Mouse (Mus musculus): Measurements from ENCODE around the gene Ctrl. TPM values are rescaled to one million over a fixed set of nuclear protein-coding genes. Genes with fewer than 3 reads are reported as not detected.

The Ctrl gene
- polyA plus RNA-seq, 1 experiment from 2014 or later = 0.84 TPM

DNA sequence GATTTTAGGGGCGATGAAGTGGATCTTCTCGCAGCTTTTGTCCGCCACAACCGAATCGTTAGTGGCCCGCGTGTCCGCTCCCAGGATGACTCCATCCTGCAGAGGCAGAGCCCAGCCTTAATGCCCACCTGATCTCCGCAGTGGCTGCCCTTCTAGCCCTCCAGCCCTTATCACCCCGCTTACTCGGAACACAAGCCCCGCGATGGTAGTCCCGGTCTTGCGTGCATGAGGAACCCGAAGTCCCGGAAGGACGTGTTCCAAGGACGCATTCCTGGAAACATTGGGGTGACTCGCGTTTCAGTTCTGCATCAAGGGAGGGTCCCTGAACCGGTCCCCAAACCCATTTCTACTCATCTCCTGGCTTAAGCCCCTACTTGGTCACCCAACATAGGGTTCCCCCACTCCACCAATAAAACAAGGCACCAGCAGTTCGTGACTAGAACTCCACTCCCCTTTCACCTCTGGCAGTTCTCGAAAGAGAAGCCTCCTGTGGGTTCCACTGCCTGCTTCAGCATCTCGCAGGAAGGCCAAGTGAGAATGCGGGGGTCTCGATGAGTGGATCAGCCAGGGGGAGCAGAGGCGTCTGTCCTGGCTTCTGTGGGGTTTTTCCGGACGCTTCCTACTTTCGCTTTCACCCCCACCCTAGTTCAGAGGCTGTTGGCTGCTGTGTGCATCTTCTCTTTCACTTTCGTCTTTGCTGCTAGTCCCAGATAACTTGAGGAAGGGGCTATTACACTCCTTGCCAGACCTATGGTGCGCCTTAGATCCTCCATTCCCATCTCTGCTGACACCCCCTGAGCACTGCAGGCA, 4.0 kb upstream of the Ctrl start:
- H3K27me3 ChIP-seq = no peaks in the 10 kb centered on the region
- peak overlapping the region; percentile 85 for H3K4me2 ChIP-seq
- peaks cover 13% of the 10 kb centered on the region for H3K4me1 ChIP-seq (replicated peaks)
- peaks cover 13% of the 10 kb centered on the region; the same call in 1 of the 2 replicates for H3K36me3 ChIP-seq
- peak overlapping the region; percentile 70 for H3K9ac ChIP-seq
- no peaks in the 10 kb centered on the region for H3K9me3 ChIP-seq (replicated peaks)
- ATAC-seq (replicated peaks; ENCODE audit: insufficient number of reproducible peaks, insufficient read depth, low FRiP score, low read depth) = peak; percentile 15; the same call in 1 of the 2 replicates
- H3K4me3 ChIP-seq = peak overlapping the region; percentile 68
- WGBS = under 1% methylated on average over 33 of the region's 33 CpGs
- peak overlapping the region; percentile 89 for H3K27ac ChIP-seq

DNA sequence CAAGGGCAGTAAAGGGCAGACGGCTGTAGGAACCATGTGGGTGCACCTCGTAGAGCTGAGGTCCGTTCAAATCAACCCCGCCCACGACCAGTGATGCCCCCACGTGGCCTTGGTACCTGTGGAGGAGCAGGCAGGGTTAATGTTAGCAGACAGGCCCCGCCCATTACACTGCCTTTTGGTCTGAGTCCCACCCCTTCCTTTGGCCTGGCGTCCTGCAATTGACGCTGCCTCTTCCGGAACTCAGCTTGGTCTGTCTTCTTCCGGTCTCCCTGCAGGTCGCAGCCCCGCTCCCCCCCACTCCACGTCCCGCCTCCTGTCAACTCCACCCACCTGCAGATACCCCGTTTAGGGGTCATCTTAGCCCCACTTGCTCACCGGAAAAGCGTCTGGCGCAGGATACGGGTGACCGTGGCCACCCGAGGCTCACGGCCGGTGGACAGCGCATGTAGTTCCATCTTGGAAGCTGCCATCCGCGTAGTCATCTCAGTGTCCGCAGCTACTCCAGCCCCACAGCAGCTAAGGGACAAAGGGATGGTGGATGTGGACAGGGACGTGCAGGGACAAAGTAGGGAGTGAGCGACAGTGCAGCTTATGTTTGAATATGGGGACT, 3.3 kb upstream of the Ctrl start:
- peak; percentile 87 for ATAC-seq (replicated peaks; ENCODE audit: insufficient number of reproducible peaks, insufficient read depth, low FRiP score, low read depth)
- peak overlapping the region; percentile 85 for H3K4me2 ChIP-seq
- H3K27ac ChIP-seq = peak overlapping the region; percentile 89
- H3K9me3 ChIP-seq (replicated peaks) = no peaks in the 10 kb centered on the region
- H3K4me3 ChIP-seq = peak overlapping the region; percentile 68
- peak overlapping the region; percentile 70 for H3K9ac ChIP-seq
- H3K4me1 ChIP-seq (replicated peaks) = peaks cover 13% of the 10 kb centered on the region
- 1% methylated on average over 30 of the region's 30 CpGs for WGBS
- H3K36me3 ChIP-seq = peaks cover 10% of the 10 kb centered on the region; the same call in 1 of the 2 replicates
- no peaks in the 10 kb centered on the region for H3K27me3 ChIP-seq

DNA sequence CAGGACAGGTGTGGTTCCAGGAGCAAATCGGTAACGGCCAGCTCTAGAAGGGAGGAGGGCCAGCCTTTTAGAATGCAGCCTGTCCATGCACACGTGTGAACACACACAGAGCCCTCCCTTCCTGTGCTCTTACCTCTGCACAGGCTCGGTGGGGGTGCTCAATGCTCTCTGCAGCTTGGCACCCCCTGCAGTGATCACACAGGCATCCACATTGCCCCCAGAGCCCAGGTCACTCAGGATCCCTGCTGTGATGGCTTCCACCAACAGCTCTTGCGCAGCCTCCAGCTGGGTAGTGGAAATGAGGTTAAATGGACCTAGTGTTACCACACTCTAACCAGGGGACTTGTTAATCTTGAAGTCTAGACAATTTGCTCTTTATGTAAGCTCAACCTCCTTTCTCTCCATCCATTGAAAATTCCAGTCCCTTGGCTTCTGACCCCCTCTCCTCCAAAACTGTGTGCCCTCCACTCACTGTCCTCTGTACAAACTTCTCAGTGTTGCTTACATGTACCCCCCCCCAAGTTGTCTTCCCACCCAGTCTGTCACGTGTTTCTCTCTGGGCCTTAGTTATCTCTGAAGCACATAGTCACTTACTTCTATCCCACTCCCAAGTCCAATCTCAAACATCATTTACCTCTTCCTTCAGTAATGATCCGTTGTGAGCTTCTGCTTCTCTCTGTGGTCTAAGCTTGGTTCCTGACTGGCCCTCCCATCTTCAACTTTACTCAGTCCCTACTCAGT, 2.4 kb upstream of the Ctrl start:
- Histone ChIP-seq H3K9me3 (replicated peaks) (no peaks in the 10 kb centered on the region), H3K4me2 (peak overlapping the region; percentile 85), H3K27ac (peak overlapping the region; percentile 89), H3K36me3 (0 out of 2 replicates have a peak, but pooled peaks cover 5% of the 10 kb centered on the region), H3K27me3 (no peaks in the 10 kb centered on the region), H3K9ac (peak overlapping the region; percentile 70), H3K4me1 (replicated peaks) (peaks cover 13% of the 10 kb centered on the region), H3K4me3 (peak overlapping the region; percentile 68)
- no peak for ATAC-seq (replicated peaks; ENCODE audit: insufficient number of reproducible peaks, insufficient read depth, low FRiP score, low read depth)
- 25% methylated on average over 7 of the region's 7 CpGs for WGBS

DNA sequence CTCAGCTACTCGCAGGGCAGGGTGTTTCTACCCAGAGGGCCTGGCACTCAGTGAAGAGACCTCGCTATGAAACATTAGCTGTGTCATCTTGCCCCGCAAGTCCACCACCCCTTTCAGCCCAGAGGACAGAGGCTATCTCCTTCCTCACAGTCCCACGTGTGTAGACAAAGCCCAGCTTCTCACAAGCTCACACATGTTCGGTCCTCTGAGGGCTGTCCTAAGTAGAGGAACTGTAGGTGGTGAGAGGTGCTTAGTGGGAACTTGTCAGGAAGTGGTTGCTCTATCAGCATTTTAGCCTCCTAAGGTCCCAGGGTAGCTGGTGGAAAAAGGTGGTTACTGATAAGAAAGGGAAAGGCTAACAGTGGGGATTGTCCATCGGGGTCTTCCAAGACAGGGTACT, 1.4 kb upstream of the Ctrl start:
- peaks cover 16% of the 10 kb centered on the region for H3K4me1 ChIP-seq (replicated peaks)
- no peak overlapping the region for H3K4me2 ChIP-seq
- no peak overlapping the region for H3K27ac ChIP-seq
- no peaks in the 10 kb centered on the region for H3K9me3 ChIP-seq (replicated peaks)
- H3K36me3 ChIP-seq = 0 out of 2 replicates have a peak, but pooled peaks cover 8% of the 10 kb centered on the region
- H3K27me3 ChIP-seq = no peaks in the 10 kb centered on the region
- WGBS = 56% methylated on average over 6 of the region's 6 CpGs
- no peak overlapping the region for H3K4me3 ChIP-seq
- H3K9ac ChIP-seq = no peak overlapping the region
- ATAC-seq (replicated peaks; ENCODE audit: insufficient number of reproducible peaks, insufficient read depth, low FRiP score, low read depth) = no peak

DNA sequence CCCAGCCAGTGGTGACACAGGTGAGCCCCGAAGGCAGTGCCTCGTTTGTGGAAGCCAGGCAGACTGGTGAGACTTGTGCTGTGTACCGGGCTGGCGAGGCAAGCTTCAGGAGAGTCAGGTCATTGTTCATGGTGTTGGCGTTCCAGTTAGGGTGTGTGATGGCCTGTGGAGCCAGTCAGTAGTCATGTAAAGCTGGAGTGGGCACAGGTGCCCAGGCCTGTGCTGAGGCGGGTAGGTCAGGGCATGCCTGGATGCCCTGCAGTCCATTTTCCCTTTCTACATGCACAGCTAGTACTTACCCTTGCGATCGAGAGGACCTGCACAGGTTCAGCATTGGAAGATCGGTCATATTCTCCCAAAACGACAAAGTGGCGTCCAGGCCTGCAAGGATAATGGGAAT, 1.1 kb downstream of the Ctrl start:
- Histone ChIP-seq H3K4me1 (replicated peaks) (peaks cover 12% of the 10 kb centered on the region), H3K4me3 (no peak overlapping the region), H3K27ac (no peak overlapping the region), H3K36me3 (0 out of 2 replicates have a peak, but pooled peaks cover 10% of the 10 kb centered on the region), H3K27me3 (no peaks in the 10 kb centered on the region), H3K9me3 (replicated peaks) (no peaks in the 10 kb centered on the region), H3K9ac (no peak overlapping the region), H3K4me2 (no peak overlapping the region)
- ATAC-seq (replicated peaks; ENCODE audit: insufficient number of reproducible peaks, insufficient read depth, low FRiP score, low read depth) = no peak
- WGBS = 85% methylated on average over 11 of the region's 11 CpGs

DNA sequence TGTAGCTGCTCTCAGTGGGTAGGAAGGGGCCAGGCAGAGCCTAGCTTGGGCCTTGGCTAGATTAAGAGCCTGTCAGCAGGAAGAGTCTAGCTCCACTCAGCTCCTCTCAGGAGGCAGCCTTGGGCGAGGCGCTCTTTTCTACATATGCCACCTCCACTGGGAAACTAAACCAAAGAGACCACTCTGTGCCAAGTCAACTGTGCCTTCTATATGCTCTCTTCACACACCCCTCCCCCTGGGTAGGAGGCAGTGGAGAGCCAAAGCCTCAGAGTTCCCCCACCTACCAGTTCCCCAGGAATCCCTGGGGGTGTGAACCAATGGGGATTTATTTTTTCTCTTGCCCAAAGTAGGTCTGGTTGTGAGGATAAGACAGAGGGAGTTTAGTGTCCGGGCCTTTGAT, 2.4 kb downstream of the Ctrl start:
- H3K27me3 ChIP-seq = no peaks in the 10 kb centered on the region
- H3K4me3 ChIP-seq = no peak overlapping the region
- no peak overlapping the region for H3K9ac ChIP-seq
- peaks cover 8% of the 10 kb centered on the region; the same call in 1 of the 2 replicates for H3K4me1 ChIP-seq (replicated peaks)
- ATAC-seq (replicated peaks; ENCODE audit: insufficient number of reproducible peaks, insufficient read depth, low FRiP score, low read depth) = no peak
- 0 out of 2 replicates have a peak, but pooled peaks cover 10% of the 10 kb centered on the region for H3K36me3 ChIP-seq
- no peak overlapping the region for H3K4me2 ChIP-seq
- no peaks in the 10 kb centered on the region for H3K9me3 ChIP-seq (replicated peaks)
- no peak overlapping the region for H3K27ac ChIP-seq
- WGBS = 78% methylated on average over 3 of the region's 3 CpGs

DNA sequence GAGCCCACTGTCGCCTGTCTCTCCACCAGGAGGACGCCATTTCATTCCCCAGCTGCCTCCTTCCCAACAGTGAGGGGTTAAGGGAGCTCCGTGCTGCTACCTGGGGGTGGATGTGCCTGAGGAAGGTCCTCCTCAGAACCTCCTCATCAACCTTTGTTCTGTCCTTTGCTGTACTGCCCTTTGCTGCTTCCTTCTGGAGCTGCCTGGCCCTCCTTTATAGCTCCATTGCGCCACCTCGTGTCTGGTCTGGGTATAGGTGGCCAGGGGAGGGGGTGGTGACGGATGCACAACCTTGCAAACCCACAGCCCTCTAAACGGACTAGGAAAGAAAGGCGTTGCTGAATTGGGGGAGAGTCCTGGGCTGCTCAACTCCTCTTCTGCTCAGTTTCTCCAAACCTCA, 3.1 kb downstream of the Ctrl start:
- Histone ChIP-seq H3K36me3 (0 out of 2 replicates have a peak, but pooled peaks cover 10% of the 10 kb centered on the region), H3K27ac (peak overlapping the region; percentile 15; the same call in 1 of the 2 replicates), H3K4me2 (no peak overlapping the region), H3K4me1 (replicated peaks) (0 out of 2 replicates have a peak, but pooled peaks cover 3% of the 10 kb centered on the region), H3K9me3 (replicated peaks) (no peaks in the 10 kb centered on the region), H3K4me3 (no peak overlapping the region), H3K9ac (0 out of 2 replicates have a peak overlapping the region, but pooled peaks have one; percentile 2), H3K27me3 (no peaks in the 10 kb centered on the region)
- WGBS = 16% methylated on average over 8 of the region's 8 CpGs
- ATAC-seq (replicated peaks; ENCODE audit: insufficient number of reproducible peaks, insufficient read depth, low FRiP score, low read depth) = no peak

DNA sequence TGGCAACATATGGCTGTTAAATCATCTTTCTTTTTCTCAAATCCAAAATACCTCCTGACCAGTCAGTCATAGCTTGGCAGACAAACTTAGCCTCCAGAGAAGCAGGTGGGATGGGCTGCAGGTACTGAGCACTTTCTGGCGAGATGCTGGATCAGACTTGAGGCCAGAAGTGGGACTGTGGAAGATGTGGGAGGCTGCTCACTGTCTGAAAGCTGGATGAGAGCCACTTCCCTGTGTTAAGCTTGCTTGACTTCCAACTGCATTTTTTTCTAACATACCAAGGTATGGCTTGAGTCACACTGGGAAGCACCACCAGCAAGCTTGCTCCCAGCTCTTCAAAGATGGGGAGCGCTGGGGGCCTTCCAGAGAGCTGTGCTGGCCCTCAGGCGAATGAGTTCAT, 8.5 kb downstream of the Ctrl start:
- WGBS = 66% methylated on average over 3 of the region's 3 CpGs
- H3K9me3 ChIP-seq (replicated peaks) = no peaks in the 10 kb centered on the region
- H3K36me3 ChIP-seq = peaks cover 6% of the 10 kb centered on the region; the same call in 1 of the 2 replicates
- no peak overlapping the region for H3K9ac ChIP-seq
- no peak overlapping the region for H3K4me3 ChIP-seq
- no peak overlapping the region for H3K4me2 ChIP-seq
- no peak overlapping the region for H3K27ac ChIP-seq
- peaks cover 8% of the 10 kb centered on the region; the same call in 1 of the 2 replicates for H3K4me1 ChIP-seq (replicated peaks)
- no peak for ATAC-seq (replicated peaks; ENCODE audit: insufficient number of reproducible peaks, insufficient read depth, low FRiP score, low read depth)
- no peaks in the 10 kb centered on the region for H3K27me3 ChIP-seq

DNA sequence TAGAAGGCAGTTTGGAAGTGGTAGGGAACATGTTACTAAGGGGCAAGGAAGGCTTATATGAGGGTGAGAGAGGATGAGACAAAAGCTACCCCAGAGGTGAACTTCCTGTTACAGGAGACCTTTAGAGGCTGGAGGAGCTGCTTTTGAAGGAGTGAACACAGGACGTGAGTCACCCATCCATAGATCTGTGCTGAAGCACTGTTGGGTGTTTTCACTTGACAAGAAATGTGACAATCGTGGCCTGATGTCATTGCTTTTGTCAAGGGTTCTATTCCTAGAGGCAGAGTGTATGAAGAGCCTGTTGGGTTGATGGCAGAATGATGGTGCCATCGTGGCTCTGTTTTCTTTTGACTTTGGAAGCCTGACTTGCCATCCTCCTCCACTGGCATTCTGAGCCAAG, 14.3 kb downstream of the Ctrl start:
- 74% methylated on average over 3 of the region's 3 CpGs for WGBS
- H3K9me3 ChIP-seq (replicated peaks) = no peaks in the 10 kb centered on the region

DNA sequence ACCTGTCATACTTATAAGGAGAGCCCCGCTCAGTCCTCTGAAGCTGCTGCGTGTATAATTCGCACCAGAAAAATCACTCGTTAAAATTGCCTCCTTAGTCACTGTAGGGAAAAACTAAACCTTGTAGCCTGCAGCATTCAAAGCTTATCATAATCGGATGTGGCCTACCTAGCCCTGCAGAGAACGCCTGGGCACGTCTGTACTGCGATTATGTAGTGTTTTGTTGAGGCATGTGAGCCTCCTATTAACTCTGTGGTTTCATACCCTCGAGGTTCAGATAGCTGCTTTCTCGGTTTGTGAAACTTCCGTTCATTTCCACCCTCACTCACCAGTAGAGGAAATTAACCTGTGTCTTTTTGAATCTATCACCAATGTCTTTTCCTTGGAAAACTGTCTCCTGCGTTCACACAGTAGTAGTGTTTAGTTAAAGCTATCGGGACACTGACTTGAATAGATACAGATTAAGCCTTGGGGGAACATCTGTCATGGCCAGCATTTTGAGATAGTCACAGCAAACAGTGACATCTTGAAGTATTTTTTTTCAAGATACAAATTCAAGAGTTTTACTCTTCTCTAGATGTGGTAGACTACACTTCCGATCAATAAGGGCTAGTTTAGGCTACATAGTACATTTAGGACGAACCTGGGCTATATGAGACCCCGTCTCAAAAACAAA, 32.6 kb downstream of the Ctrl start:
- 26% methylated on average over 16 of the region's 16 CpGs for WGBS
- peak overlapping the region; percentile 93 for H3K27ac ChIP-seq

More for the DNA sequence above, 14.3 kb downstream of the Ctrl start:
- Histone ChIP-seq H3K27me3 (no peaks in the 10 kb centered on the region), H3K36me3 (peaks cover 13% of the 10 kb centered on the region; the same call in 1 of the 2 replicates), H3K27ac (no peak overlapping the region), H3K9ac (no peak overlapping the region), H3K4me3 (no peak overlapping the region), H3K4me2 (no peak overlapping the region), H3K4me1 (replicated peaks) (peaks cover 6% of the 10 kb centered on the region; the same call in 1 of the 2 replicates)
- ATAC-seq (replicated peaks; ENCODE audit: insufficient number of reproducible peaks, insufficient read depth, low FRiP score, low read depth) = no peak

More for the DNA sequence above, 32.6 kb downstream of the Ctrl start:
- Histone ChIP-seq H3K4me2 (peak overlapping the region; percentile 70), H3K4me1 (replicated peaks) (peaks cover 12% of the 10 kb centered on the region), H3K36me3 (no peaks in the 10 kb centered on the region), H3K9me3 (replicated peaks) (no peaks in the 10 kb centered on the region), H3K4me3 (peak overlapping the region; percentile 97), H3K27me3 (no peaks in the 10 kb centered on the region), H3K9ac (peak overlapping the region; percentile 99)
- ATAC-seq (replicated peaks; ENCODE audit: insufficient number of reproducible peaks, insufficient read depth, low FRiP score, low read depth) = no peak

Measured in heart, embryonic 15.5 days (tissue).